Mouse (Mus musculus) cerebellum, adult 11 months (tissue): Measurements from ENCODE around the gene Bnc2.

Experiments
- DNase-seq: peaks from one replicate; pipeline ENCODE4 v3.0.0; 2022

The Bnc2 gene

DNA sequence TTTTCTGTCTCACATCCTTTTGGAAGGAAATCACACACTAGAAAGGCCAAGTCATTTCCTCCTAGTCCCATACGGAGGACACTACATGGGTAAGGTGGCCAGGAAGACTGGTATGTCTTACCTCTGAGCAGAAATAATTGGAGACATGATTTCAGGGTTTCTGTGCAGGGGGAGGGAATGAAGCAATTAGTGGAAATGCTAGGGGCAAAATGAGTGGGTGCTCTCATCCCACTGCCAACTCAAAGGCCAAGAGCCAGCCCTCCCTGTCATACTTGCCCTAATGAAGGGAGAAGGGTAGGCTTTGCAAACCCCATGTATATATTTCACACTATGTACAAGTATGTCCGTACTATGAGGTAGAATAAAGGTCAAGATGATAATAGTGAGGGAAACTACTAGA is 263.6 kb downstream of the Bnc2 start:
- no peak for DNase-seq

DNA sequence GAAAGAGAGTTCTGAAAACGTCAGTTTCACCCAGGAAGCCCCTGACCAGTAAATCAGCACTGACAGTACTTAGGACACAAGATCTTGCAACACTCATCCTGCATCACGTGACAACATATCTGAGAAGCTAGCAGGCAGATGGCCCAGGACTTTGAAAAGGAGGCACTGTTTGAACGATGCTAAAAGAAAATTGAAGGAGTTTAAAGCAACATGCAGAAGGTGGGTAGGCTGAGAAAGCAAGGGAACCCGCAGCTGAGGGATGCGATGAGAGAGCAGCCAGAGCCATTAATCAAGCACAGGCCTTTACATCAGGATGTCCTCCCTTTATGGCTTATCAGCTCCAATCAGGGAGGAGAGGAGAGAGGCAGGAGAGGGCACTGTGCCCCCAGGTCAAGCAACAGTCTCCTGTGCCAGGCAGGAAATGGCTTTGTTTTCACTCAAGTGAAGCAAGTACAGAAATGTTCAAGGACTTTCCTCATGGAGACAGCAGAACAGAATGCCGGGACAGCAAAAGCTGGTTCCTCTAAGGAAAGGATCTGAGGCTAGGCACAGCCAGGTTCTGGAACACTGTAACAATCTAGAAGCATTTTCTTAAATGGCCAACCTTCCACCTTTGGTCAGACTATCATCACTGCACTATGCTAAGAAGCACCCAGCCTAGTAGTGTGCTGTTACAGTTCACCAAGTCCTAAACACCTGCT is 267.6 kb downstream of the Bnc2 start:
- DNase-seq = no peak

DNA sequence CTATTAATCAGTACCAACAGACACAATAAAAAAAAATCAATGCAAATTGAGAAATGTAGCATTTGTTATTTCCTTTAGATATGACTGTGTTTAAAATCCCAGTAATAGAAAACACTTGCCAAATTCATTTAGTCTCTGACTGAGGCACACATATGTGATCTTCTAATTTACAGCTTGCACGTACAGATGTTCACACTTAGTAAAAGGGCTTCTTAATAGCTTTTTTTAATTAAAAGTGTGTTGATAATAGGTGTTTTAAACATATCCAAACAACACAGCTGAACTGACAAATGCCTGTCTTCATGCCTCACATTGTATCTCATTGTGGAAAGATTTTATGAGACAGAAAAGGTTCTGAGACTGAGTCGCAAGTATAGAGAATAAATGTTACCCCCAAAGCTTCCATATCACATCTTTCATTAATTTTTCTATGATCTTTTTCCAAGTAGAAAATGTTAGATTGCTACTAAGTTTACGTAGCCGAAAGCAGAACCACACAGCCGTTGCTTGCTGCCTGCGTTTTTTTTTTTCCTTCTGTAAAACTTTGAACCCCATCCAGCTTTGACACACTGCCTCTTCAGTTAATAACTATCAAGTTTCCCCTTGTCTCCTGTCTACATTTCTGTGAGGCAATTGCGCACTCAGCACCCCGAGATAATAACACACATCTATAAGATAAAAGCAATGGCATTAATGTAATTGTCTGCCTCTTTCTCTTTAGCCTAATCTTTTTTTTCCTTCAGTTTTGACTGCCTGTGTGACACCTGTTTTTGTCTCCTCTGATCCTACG is 271.5 kb downstream of the Bnc2 start:
- DNase-seq = no peak

DNA sequence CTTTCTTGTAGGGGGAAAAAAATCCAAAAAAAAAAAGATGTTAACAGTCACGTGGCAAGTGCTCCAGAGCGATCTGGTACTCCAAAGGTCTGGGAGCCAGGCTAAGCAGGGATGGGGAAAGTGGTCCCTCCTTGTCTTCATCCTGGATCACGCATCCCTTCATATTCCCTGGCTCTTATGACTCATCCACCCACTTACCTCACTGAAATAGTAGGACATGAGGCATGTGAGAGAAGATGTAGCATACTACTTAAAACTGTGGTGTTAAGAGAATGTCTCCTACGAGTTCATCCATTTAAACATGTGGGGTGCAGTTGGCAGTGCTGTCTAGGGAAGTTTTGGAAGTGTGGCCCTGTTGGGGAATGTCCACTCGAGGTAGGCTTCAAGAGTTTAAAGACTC is 286.1 kb downstream of the Bnc2 start:
- no peak for DNase-seq

- no peak for DNase-seq
These were observed 289.9 kb downstream of the Bnc2 start for GRCm38 (mm10) chr4:84385156-84385555.

- DNase-seq = no peak
These were observed 295.8 kb downstream of the Bnc2 start for GRCm38 (mm10) chr4:84379289-84379688.

DNA sequence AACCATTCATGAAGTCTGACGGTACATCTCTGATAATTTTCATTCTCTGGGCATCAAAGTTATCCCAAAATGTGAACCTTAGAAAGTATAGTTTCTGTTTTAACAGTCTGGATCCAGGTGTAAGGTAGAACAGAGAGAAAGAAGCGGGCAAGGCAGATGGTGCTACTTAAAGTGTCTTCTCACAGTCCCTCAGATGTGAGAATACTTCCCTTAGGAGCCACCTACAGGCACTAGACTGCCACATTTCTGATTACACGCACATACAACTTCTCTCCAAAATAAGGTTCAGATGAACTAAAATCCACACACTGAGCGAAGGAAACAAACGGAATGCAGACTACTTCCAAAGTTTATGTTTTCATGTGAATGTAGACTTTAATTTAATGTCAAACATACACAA is 297.6 kb downstream of the Bnc2 start:
- no peak for DNase-seq

- DNase-seq = no peak
These were observed 312.7 kb downstream of the Bnc2 start for GRCm38 (mm10) chr4:84362337-84362823.

- DNase-seq = no peak
These were observed 313.9 kb downstream of the Bnc2 start for GRCm38 (mm10) chr4:84361165-84361564.

DNA sequence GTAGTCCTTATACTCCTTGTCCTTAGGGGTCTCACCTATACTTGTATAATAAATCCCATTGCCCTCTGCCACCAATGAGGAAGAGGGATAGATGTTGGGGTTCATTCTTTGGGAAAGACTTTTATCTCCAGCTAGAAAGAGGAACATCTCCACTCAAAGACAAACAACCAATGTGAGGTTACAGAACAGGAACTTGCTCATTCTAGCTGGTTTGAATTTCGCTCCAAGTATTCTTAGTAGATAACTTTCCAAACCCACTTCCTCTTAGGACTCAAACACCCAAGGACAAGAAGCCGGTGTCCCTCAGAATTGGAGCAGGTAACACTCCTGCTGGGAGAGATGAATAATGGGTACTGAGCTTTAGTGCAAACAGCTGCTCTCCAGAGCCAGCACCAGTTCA is 315.1 kb downstream of the Bnc2 start:
- DNase-seq = no peak

DNA sequence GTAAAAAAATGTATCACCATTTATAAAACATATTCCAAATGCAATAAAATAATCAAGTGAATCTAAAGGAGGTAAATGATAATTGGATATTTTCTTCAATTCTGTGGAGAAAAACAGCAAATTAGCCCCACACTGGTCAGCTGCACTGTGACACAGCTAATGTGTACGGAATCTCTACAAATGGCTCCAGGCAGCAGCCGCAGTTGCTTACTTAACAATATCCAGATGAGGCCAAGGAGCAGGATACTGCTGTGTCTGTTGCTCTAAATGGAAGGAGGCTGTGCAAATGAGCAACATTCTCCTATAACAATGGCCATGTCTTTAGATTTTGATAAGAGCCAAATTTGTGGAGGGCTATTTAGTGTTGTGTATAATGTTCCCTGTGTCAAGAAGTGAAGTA is 316.9 kb downstream of the Bnc2 start:
- no peak for DNase-seq

DNA sequence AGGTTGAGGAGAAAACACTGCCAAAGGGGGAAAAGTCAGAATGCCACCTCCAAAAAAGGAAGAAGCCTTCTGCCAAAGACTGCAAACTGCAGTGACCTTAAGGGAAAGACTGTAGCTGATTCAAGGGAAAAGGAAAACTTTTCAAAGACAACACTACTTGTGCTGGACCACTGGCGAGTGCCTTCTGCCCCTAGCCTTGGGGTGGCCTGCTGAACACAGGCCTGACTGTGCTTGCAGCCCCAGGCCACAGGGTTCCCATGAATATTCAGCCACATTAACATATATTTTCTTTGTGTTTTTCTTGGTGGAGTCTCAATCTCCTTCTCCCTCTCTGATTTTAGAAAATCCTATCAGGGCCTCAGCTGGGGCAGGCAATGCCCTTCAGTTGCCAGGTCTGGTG is 317.7 kb downstream of the Bnc2 start:
- DNase-seq = no peak

GRCm38 (mm10) chr4:84356468-84357153 is 318.5 kb downstream of the Bnc2 start:
- no peak for DNase-seq

- DNase-seq = no peak
These were observed 322.4 kb downstream of the Bnc2 start for GRCm38 (mm10) chr4:84352656-84353055.

GRCm38 (mm10) chr4:84349536-84349935 is 325.5 kb downstream of the Bnc2 start:
- DNase-seq = no peak

GRCm38 (mm10) chr4:84339172-84339571 is 335.9 kb downstream of the Bnc2 start:
- DNase-seq = no peak

DNA sequence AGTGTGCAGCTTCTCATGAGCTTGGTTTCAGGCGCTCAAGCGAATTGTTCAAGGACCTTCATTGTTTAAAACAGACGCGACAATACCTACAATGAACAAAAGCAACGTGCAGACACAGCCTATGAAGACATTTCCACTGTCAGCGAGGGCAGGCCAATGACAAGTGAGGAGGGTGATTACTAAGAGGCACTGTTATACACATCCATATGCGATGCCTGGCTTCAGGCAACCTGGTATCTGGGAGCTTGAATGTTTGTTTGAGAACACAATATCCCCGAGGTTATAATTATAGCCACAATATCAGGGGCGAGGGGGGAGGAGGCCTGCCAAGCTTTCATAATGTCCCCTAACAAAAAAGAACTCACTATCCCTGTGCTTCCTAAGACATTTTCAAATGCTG is 343.1 kb downstream of the Bnc2 start:
- no peak for DNase-seq

DNA sequence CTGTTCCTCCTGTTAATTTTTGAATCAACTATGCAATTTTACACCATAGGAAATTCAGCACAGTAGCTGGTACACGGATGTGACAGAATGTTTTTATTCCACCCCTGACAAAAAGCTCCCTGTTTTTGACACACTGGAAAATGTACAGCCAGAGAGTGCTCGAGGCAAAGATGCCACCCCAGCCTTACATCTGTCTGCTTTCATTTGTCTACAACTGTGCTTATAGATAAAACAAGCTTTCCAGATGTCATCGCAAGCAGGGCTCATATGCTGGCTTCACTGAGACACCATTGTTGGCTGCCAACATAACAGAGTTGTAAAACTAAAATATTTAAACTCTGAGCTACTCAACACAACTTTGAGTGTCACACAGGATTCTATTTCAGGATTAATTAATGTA is 343.6 kb downstream of the Bnc2 start:
- DNase-seq = no peak

- no peak for DNase-seq
These were observed 344.6 kb downstream of the Bnc2 start for GRCm38 (mm10) chr4:84330509-84330908.

GRCm38 (mm10) chr4:84329651-84330050 is 345.4 kb downstream of the Bnc2 start:
- DNase-seq = no peak

- no peak for DNase-seq
These were observed 350.7 kb downstream of the Bnc2 start for GRCm38 (mm10) chr4:84324371-84324770.

DNA sequence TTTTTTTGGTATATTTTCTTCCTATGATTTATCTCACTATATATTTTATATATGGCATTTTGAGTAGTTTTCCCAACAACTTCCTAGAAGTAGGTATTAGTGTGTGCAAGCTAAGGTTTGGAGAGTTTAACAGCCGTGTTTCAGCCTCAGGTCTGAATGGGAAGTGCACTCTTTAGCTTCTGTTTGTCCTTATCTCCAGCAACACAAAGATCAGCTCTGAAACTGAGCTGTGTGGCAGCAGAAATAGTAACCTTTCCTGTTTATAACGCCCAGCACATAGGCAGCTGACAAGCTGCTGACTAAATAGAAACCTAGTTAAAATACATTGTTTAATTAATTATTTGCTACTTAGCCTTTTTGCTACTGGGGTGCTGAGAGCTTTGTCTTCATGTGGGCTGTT is 353.5 kb downstream of the Bnc2 start:
- no peak for DNase-seq

- no peak for DNase-seq
These were observed 357.7 kb downstream of the Bnc2 start for GRCm38 (mm10) chr4:84317421-84317820.

DNA sequence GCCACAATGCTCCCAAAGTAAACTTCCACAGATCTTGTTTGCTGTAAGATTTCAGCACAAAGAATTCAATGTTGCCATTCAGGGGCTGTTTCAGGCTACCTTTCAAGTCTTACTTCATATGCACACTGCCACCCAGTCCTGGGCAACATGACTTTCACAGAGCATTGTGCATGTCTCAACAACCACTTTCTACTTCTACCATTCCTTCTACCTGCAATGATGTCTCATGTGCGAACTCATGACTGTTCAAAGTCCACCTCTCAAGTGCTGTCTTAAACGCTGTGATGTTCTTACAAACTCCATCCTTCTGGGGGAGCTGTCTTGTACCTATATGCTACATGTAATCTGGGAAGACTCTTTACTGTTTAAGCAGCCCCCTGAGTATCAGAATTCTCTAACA is 363.7 kb downstream of the Bnc2 start:
- DNase-seq = no peak
